Mouse (Mus musculus) c-Kit-positive CD71-positive TER-119-negative erythroid progenitor cells, embryonic 14.5 days (primary cell): ENCODE measurements around the gene Bmp10.
A peak's percentile ranks its signal among the peaks of the same experiment; 100 is the strongest.
"Not testable (repeated sequence)": the region's sequence is repeated elsewhere in the genome, so short reads cannot be mapped to it uniquely, and the experiment has no call there.

Source experiments
- DNase-seq: peaks from one replicate; pipeline ENCODE4 v3.0.0-alpha.2; 2013; ENCODE audit warnings: low read depth

The Bmp10 gene

GRCm38 (mm10) chr6:87447217-87447616 lies 18.4 kb downstream of the Bmp10 start:
- DNase-seq, result no peak

GRCm38 (mm10) chr6:87449534-87449933 lies 20.7 kb downstream of the Bmp10 start:
- no peak for DNase-seq

DNA sequence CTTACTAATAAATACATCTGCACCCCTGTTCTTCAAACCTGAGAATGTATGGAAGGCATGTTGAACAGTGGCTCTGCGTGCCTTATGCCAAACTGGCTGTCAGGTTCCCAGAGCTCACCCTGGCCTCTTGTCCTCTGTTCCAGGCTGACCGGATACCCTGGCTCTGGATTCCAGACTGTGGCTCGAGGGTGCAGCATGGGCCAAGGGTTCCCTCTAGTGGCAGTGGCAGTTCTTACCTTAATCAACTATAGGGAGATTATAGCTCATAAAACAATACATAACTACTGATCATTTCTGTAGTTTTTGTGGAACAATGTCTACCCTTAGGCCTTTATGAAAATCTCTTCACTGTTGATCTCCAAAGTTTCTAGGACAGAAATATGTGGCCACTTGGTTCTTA lies 22.2 kb downstream of the Bmp10 start:
- no peak for DNase-seq

DNA sequence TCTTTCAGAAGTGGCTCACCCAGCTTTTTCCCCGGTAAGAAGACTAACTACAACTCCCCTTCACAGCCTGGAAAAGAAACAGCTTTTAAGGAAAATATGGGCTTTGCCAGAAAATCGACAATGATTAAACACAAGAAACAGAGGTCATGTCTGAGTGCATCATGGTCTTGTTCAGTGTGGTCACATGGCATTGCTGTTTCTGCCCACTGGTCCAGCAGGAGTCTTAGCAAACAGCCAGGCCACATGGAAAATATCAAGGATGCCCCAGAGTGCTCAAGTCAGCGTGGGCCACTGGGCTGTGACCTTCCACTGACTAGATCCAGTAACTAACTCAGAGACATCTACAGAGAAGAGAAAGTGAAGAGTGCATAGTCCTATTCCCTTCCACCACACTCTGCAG lies 23.0 kb downstream of the Bmp10 start:
- no peak for DNase-seq

DNA sequence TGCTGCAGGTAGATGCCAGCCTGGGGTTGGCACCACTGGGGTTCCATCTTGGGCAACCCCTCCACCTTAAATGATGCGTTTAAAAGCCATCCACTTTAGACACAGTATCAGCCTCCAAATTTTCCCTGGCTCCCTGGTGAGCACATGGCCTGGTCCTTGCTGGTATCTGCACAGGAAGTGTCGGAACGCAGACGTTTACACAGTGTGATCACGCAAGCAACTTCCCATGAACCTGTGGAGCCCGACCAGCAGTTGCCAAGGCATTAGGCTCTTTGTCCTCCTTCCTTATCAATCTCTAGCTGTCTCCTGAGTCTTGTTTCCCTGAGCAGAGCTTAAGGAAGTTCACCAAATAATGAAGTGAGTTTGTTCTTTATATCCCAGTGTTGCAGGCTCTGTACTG lies 26.7 kb downstream of the Bmp10 start:
- DNase-seq, result no peak

GRCm38 (mm10) chr6:87466221-87466620 lies 37.4 kb downstream of the Bmp10 start:
- peak; percentile 40 for DNase-seq

DNA sequence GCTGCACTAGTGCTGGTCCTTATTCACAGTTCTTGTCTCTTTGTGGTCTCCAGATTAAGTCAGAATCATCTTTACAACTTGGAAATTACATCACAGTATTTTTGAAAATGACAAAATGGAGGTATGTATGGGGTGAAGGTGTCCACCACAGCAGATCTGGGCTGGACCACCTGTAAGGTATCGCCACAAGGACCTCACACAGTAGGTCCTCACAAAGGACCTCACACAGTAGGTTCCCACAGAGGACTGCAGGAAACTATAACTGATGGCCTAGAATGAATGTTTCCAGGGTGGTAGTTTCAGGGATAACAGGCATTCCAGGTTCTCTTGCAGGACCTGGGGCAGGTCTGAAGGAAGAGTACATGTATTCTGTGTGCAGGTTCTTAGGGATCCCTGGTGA lies 38.6 kb downstream of the Bmp10 start:
- DNase-seq, result no peak

GRCm38 (mm10) chr6:87468372-87468771 lies 39.6 kb downstream of the Bmp10 start:
- DNase-seq, result no peak

- not testable (repeated sequence) for DNase-seq
Observed at GRCm38 (mm10) chr6:87470098-87470497, 41.3 kb downstream of the Bmp10 start.

- DNase-seq, result no peak
Observed at GRCm38 (mm10) chr6:87475223-87475622, 46.4 kb downstream of the Bmp10 start.

DNA sequence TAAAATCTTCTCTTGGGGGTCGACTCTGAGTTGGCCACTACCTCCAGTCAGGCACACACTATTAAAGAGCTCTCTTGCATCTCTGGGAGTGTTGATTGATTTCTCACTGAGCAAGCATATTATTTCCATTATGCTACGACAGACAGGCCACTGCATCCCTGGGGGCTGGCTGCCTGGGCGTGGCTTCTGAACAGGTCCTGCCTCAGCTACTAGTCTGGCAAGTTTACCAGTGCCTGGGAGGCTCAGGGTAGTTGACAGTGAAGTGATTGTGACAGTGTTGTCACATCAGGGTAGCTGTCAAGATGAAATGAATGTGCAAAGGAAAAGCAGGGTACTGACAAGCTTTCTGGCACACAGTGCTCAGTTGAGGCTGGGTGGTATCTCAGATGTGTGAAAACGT lies 50.1 kb downstream of the Bmp10 start:
- no peak for DNase-seq

- DNase-seq, result no peak
Observed at GRCm38 (mm10) chr6:87479291-87479999, 50.7 kb downstream of the Bmp10 start.

DNA sequence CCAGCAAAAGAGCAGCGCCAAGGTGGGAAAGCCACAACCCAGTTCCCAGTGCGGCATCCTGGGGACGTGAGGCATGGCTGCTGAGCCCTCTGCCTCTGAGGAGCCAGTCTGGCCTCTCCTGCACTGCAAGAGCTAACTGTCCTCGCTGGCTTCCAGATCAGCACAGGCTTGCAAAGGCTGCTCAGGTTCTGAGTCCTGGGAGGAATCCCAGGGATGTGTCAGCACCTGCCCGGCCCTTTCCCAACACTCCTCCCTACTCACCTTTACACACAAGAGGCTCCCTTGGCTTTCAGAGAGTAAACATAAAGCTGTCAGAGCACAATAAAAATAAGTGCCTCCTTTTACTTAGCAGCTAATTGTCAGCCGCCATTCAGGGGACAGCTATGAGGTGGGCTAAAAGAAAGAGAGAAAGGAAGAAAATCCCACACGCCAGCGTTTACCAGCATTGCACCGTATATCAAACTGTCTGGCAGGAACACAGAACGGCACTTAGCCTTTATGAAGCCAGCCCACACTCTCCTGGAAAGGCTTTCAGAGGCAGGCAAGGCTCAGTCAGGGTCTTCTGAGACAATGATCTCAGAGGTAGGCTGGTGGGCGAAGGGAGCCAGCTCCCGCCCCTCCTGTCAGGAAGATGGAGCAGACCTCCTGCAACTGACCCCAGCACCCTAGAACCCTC lies 54.6 kb downstream of the Bmp10 start:
- no peak for DNase-seq

GRCm38 (mm10) chr6:87483900-87484289 lies 55.1 kb downstream of the Bmp10 start:
- no peak for DNase-seq

DNA sequence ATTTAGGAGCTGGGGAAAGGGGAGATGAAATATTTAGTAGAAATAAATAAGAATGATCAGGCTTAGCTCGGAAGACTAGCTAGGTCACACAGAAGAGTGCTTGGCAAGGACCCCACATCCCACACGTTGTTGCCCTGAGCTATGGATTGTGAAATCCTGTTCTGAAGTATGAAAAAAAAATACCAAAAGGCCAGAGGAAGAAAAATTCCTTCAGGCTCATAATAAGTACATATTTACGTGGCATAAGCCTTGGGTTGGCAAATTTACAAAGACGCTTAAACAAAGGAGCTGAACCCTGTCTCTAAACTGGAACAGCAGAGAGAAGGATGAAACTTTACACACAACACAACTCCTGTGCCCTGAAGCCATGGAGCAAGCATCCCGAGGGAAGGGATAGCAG lies 56.0 kb downstream of the Bmp10 start:
- no peak for DNase-seq
